Mouse (Mus musculus): ENCODE results near the gene Egfl7. TPM values are rescaled to one million over a fixed set of nuclear protein-coding genes. Genes with fewer than 3 reads are reported as not detected.

The Egfl7 gene
- total RNA-seq, 1 experiment, result 104 TPM

GRCm38 (mm10) chr2:26535517-26536045 is 44.2 kb upstream of the Egfl7 start:
- no peak for DNase-seq (ENCODE audit: low read depth, low spot score)
- no peaks in the 10 kb centered on the region for H3K9me3 ChIP-seq (ENCODE audit: control insufficient read depth, insufficient read depth, low read depth, low read length)
- H3K27ac ChIP-seq (ENCODE audit: insufficient read depth, low read depth, low read length, poor library complexity, severe bottlenecking), result no peak overlapping the region
- H3K4me3 ChIP-seq (ENCODE audit: insufficient read depth in 1 of 2, low read depth in 1 of 2, low read length in 2 of 2, poor library complexity in 1 of 2, severe bottlenecking in 1 of 2), result no peak overlapping the region
- H3K36me3 ChIP-seq (ENCODE audit: control insufficient read depth, insufficient read depth, low read length, poor library complexity, severe bottlenecking), result no peaks in the 10 kb centered on the region
- in situ Hi-C loops (cut with MboI; ENCODE audit: low sequenced_read_pairs in 2 of 2, unreplicated experiment in 2 of 2), result no loop called here
- H3K9ac ChIP-seq (ENCODE audit: insufficient read depth, low read depth, low read length, poor library complexity, severe bottlenecking), result no peak overlapping the region
- H3K4me1 ChIP-seq (ENCODE audit: control insufficient read depth in 2 of 2, insufficient read depth in 2 of 2, low read length in 2 of 2, poor library complexity in 1 of 2), result 0 out of 4 replicates have a peak, but pooled peaks cover 0 to 3% of the 10 kb centered on the region in 2 experiments
- TF ChIP-seq HCFC1 (IDR thresholded peaks at IDR 0.05; ENCODE audit: borderline replicate concordance, insufficient read depth, low read length) (no peak), ZC3H11A (IDR thresholded peaks at IDR 0.05; ENCODE audit: borderline replicate concordance, low read depth, low read length) (no peak), CHD2 (IDR thresholded peaks at IDR 0.05; ENCODE audit: low read depth, low read length) (no peak), MAFK (IDR thresholded peaks at IDR 0.05; ENCODE audit: insufficient read depth, low read depth, low read length) (no peak), ZNF384 (IDR thresholded peaks at IDR 0.05; ENCODE audit: low read depth, low read length) (no peak)

GRCm38 (mm10) chr2:26539516-26539915 is 40.3 kb upstream of the Egfl7 start:
- no peaks in the 10 kb centered on the region for H3K9me3 ChIP-seq (ENCODE audit: control insufficient read depth, insufficient read depth, low read depth, low read length)
- H3K4me3 ChIP-seq (ENCODE audit: insufficient read depth in 1 of 2, low read depth in 1 of 2, low read length in 2 of 2, poor library complexity in 1 of 2, severe bottlenecking in 1 of 2), result no peak overlapping the region
- no peak overlapping the region for H3K27ac ChIP-seq (ENCODE audit: insufficient read depth, low read depth, low read length, poor library complexity, severe bottlenecking)
- TF ChIP-seq MAFK (IDR thresholded peaks at IDR 0.05; ENCODE audit: insufficient read depth, low read depth, low read length) (no peak), ZC3H11A (IDR thresholded peaks at IDR 0.05; ENCODE audit: borderline replicate concordance, low read depth, low read length) (no peak), CHD2 (IDR thresholded peaks at IDR 0.05; ENCODE audit: low read depth, low read length) (no peak), HCFC1 (IDR thresholded peaks at IDR 0.05; ENCODE audit: borderline replicate concordance, insufficient read depth, low read length) (no peak), ZNF384 (IDR thresholded peaks at IDR 0.05; ENCODE audit: low read depth, low read length) (no peak)
- in situ Hi-C loops (cut with MboI; ENCODE audit: low sequenced_read_pairs in 2 of 2, unreplicated experiment in 2 of 2), result no loop called here
- DNase-seq (ENCODE audit: low read depth, low spot score), result no peak
- no peaks in the 10 kb centered on the region for H3K36me3 ChIP-seq (ENCODE audit: control insufficient read depth, insufficient read depth, low read length, poor library complexity, severe bottlenecking)
- no peak overlapping the region for H3K9ac ChIP-seq (ENCODE audit: insufficient read depth, low read depth, low read length, poor library complexity, severe bottlenecking)
- H3K4me1 ChIP-seq (ENCODE audit: control insufficient read depth in 2 of 2, insufficient read depth in 2 of 2, low read length in 2 of 2, poor library complexity in 1 of 2), result peaks cover 3 to 4% of the 10 kb centered on the region in 2 experiments; a peak in 1 of 4 replicates

- H3K9ac ChIP-seq (ENCODE audit: insufficient read depth, low read depth, low read length, poor library complexity, severe bottlenecking), result no peak overlapping the region
- no peak for DNase-seq (ENCODE audit: low read depth, low spot score)
- no peaks in the 10 kb centered on the region for H3K36me3 ChIP-seq (ENCODE audit: control insufficient read depth, insufficient read depth, low read length, poor library complexity, severe bottlenecking)
- H3K4me3 ChIP-seq (ENCODE audit: insufficient read depth in 1 of 2, low read depth in 1 of 2, low read length in 2 of 2, poor library complexity in 1 of 2, severe bottlenecking in 1 of 2), result no peak overlapping the region
- no peak overlapping the region for H3K27ac ChIP-seq (ENCODE audit: insufficient read depth, low read depth, low read length, poor library complexity, severe bottlenecking)
- H3K9me3 ChIP-seq (ENCODE audit: control insufficient read depth, insufficient read depth, low read depth, low read length), result no peaks in the 10 kb centered on the region
- TF ChIP-seq ZC3H11A (IDR thresholded peaks at IDR 0.05; ENCODE audit: borderline replicate concordance, low read depth, low read length) (no peak), HCFC1 (IDR thresholded peaks at IDR 0.05; ENCODE audit: borderline replicate concordance, insufficient read depth, low read length) (no peak), CHD2 (IDR thresholded peaks at IDR 0.05; ENCODE audit: low read depth, low read length) (no peak), MAFK (IDR thresholded peaks at IDR 0.05; ENCODE audit: insufficient read depth, low read depth, low read length) (no peak), ZNF384 (IDR thresholded peaks at IDR 0.05; ENCODE audit: low read depth, low read length) (no peak)
- H3K4me1 ChIP-seq (ENCODE audit: control insufficient read depth in 2 of 2, insufficient read depth in 2 of 2, low read length in 2 of 2, poor library complexity in 1 of 2), result peaks cover 3 to 4% of the 10 kb centered on the region in 2 experiments; a peak in 1 of 4 replicates
- in situ Hi-C loops (cut with MboI; ENCODE audit: low sequenced_read_pairs in 2 of 2, unreplicated experiment in 2 of 2), result no loop called here
Observed at GRCm38 (mm10) chr2:26540721-26541120, 39.1 kb upstream of the Egfl7 start.

GRCm38 (mm10) chr2:26541258-26541910 is 38.4 kb upstream of the Egfl7 start:
- H3K4me3 ChIP-seq (ENCODE audit: insufficient read depth in 1 of 2, low read depth in 1 of 2, low read length in 2 of 2, poor library complexity in 1 of 2, severe bottlenecking in 1 of 2), result no peak overlapping the region
- H3K4me1 ChIP-seq (ENCODE audit: control insufficient read depth in 2 of 2, insufficient read depth in 2 of 2, low read length in 2 of 2, poor library complexity in 1 of 2), result peaks cover 3 to 5% of the 10 kb centered on the region in 2 experiments; a peak in 1 of 4 replicates
- in situ Hi-C loops (cut with MboI; ENCODE audit: low sequenced_read_pairs in 2 of 2, unreplicated experiment in 2 of 2), result no loop called here
- H3K36me3 ChIP-seq (ENCODE audit: control insufficient read depth, insufficient read depth, low read length, poor library complexity, severe bottlenecking), result no peaks in the 10 kb centered on the region
- no peaks in the 10 kb centered on the region for H3K9me3 ChIP-seq (ENCODE audit: control insufficient read depth, insufficient read depth, low read depth, low read length)
- no peak for TF ChIP-seq ZC3H11A (IDR thresholded peaks at IDR 0.05; ENCODE audit: borderline replicate concordance, low read depth, low read length)
- TF ChIP-seq MAFK (IDR thresholded peaks at IDR 0.05; ENCODE audit: insufficient read depth, low read depth, low read length), result no peak
- no peak for TF ChIP-seq CHD2 (IDR thresholded peaks at IDR 0.05; ENCODE audit: low read depth, low read length)
- TF ChIP-seq ZNF384 (IDR thresholded peaks at IDR 0.05; ENCODE audit: low read depth, low read length), result no peak
- TF ChIP-seq HCFC1 (IDR thresholded peaks at IDR 0.05; ENCODE audit: borderline replicate concordance, insufficient read depth, low read length), result no peak
- no peak overlapping the region for H3K9ac ChIP-seq (ENCODE audit: insufficient read depth, low read depth, low read length, poor library complexity, severe bottlenecking)
- no peak for DNase-seq (ENCODE audit: low read depth, low spot score)
- no peak overlapping the region for H3K27ac ChIP-seq (ENCODE audit: insufficient read depth, low read depth, low read length, poor library complexity, severe bottlenecking)
